ENCODE assay signal across 13 mouse cellular contexts in the genomic region with DNA sequence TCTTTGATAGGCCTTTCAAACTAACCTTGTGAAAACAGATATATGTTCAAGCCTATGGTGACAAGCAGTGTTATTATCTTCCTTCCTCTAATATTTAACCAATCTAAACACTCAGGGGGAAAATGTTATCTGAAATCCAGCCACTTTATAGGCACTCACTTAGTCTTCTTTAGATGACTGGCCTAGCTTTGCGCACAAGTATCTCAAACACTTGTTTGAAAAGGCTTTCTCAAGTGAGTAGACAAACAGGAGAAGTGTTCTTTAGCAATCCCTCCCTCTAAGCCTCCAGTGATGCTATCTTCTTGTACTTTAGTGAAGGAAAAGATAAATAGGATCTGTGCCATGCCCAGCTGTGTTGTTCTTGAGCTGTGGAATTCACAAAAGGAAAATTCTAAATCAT.
"Had no signal": no experiment of that assay in that cellular context is flagged by ENCODE, and none has a peak within 500 bp of the region (broad histone marks: within the 10 kb centered on the region; RNA-seq: fewer than 3 reads in every experiment).

No protein-coding gene starts in this region.

- H3K27me3 ChIP-seq: hindbrain, embryonic 15.5 days; limb, embryonic 15.5 days; liver, embryonic 12.5 days; midbrain, embryonic 12.5 days; neural tube, embryonic 13.5 days had no signal

- H3K27ac ChIP-seq: hindbrain, embryonic 15.5 days; left cerebral cortex, adult 2 months; limb, embryonic 15.5 days; liver, embryonic 12.5 days; midbrain, embryonic 12.5 days; neural tube, embryonic 13.5 days had no signal

- DNase-seq: kidney, postnatal 4 days; retina, postnatal 1 day; right cerebral cortex, postnatal 4 days; spleen, adult 18-20 months; thymus, adult 18-20 months; thymus, postnatal 14 days had no signal

- H3K9me3 ChIP-seq: hindbrain, embryonic 15.5 days; limb, embryonic 15.5 days; liver, embryonic 12.5 days; midbrain, embryonic 12.5 days; neural tube, embryonic 13.5 days had no signal

- H3K4me3 ChIP-seq: hindbrain, embryonic 15.5 days; left cerebral cortex, adult 2 months; limb, embryonic 15.5 days; liver, embryonic 12.5 days; midbrain, embryonic 12.5 days; neural tube, embryonic 13.5 days had no signal

- ATAC-seq: liver, embryonic 12.5 days; midbrain, embryonic 16.5 days had no signal

- H3K36me3 ChIP-seq: hindbrain, embryonic 15.5 days; limb, embryonic 15.5 days; liver, embryonic 12.5 days; midbrain, embryonic 12.5 days; neural tube, embryonic 13.5 days had no signal

- H3K9ac ChIP-seq: hindbrain, embryonic 15.5 days; limb, embryonic 15.5 days; liver, embryonic 12.5 days; midbrain, embryonic 12.5 days; neural tube, embryonic 13.5 days had no signal

- H3K4me2 ChIP-seq: hindbrain, embryonic 15.5 days; limb, embryonic 15.5 days; liver, embryonic 12.5 days; midbrain, embryonic 12.5 days; neural tube, embryonic 13.5 days had no signal

- H3K4me1 ChIP-seq: hindbrain, embryonic 15.5 days; liver, embryonic 12.5 days; midbrain, embryonic 12.5 days; neural tube, embryonic 13.5 days had no signal
